Mouse (Mus musculus) ES-Bruce4 (cell line): Measurements from ENCODE around the gene Actn2. TPM values are rescaled to one million over a fixed set of nuclear protein-coding genes. Genes with fewer than 3 reads are reported as not detected.

Experiments
- H3K27ac ChIP-seq: 2 replicates; pipeline ENCODE4 v1.5.1; 2012; ENCODE audit warnings: low read length, inconsistent platforms; ENCODE audit not compliant: insufficient read depth
- H3K27me3 ChIP-seq: 2 replicates; pipeline ENCODE4 v1.6.1; 2012; ENCODE audit warnings: mild to moderate bottlenecking, low read length, inconsistent platforms; ENCODE audit not compliant: control insufficient read depth, poor library complexity, insufficient read depth, severe bottlenecking
- H3K36me3 ChIP-seq: 2 replicates; pipeline ENCODE4 v1.6.1; 2012; ENCODE audit warnings: inconsistent platforms, mild to moderate bottlenecking, low read length, moderate library complexity; ENCODE audit not compliant: control insufficient read depth, poor library complexity, insufficient read depth, severe bottlenecking
- H3K4me1 ChIP-seq: one replicate; pipeline ENCODE4 v1.8.1; 2011; ENCODE audit warnings: low read length; ENCODE audit not compliant: control insufficient read depth, insufficient read depth
- H3K4me3 ChIP-seq: 2 replicates; pipeline ENCODE4 v1.5.1; 2011; ENCODE audit warnings: low read depth, mild to moderate bottlenecking, low read length
- H3K9ac ChIP-seq: 2 replicates; pipeline ENCODE4 v1.6.1; 2012; ENCODE audit warnings: low read depth, mild to moderate bottlenecking, inconsistent platforms; ENCODE audit not compliant: poor library complexity, severe bottlenecking
- H3K9me3 ChIP-seq: replicated peaks from 2 replicates; pipeline ENCODE4 v1.6.1; 2012; ENCODE audit warnings: mild to moderate bottlenecking, low read length, inconsistent platforms; ENCODE audit not compliant: control insufficient read depth, poor library complexity, insufficient read depth, severe bottlenecking
- CTCF ChIP-seq: IDR thresholded peaks from one replicate; pipeline ENCODE4 v1.8.1; 2011; ENCODE audit warnings: low read depth, low read length
- EP300 ChIP-seq: IDR thresholded peaks from 2 replicates; pipeline ENCODE4 v1.6.1; 2011; ENCODE audit warnings: low read depth, low read length; ENCODE audit not compliant: insufficient read depth
- POLR2A ChIP-seq: IDR thresholded peaks from one replicate; pipeline ENCODE4 v1.8.1; 2011; ENCODE audit warnings: low read length; ENCODE audit not compliant: insufficient read depth
- polyA plus RNA-seq: library from polyadenylated mRNA; stranded (reverse); fragments of >200 nt; gene quantifications from 2 replicates; pipeline ENCODE4 v1.2.4, GENCODE M21; 2011; ENCODE audit warnings: low read depth; ENCODE audit not compliant: missing spikeins, insufficient read depth, insufficient read length

Actn2 gene
- polyA plus RNA-seq, 1 experiment = 1.4 TPM

- H3K4me1 ChIP-seq = no peaks in the 10 kb centered on the region
- no peak overlapping the region for H3K4me3 ChIP-seq
- H3K9ac ChIP-seq = no peak overlapping the region
- H3K9me3 ChIP-seq = no peaks in the 10 kb centered on the region
- H3K27me3 ChIP-seq = no peaks in the 10 kb centered on the region
- TF ChIP-seq CTCF (peak; percentile 48), EP300 (no peak)
- H3K36me3 ChIP-seq = no peaks in the 10 kb centered on the region
- no peak overlapping the region for H3K27ac ChIP-seq
Observed at GRCm38 (mm10) chr13:12267097-12267496, 73.5 kb downstream of the Actn2 start.

DNA sequence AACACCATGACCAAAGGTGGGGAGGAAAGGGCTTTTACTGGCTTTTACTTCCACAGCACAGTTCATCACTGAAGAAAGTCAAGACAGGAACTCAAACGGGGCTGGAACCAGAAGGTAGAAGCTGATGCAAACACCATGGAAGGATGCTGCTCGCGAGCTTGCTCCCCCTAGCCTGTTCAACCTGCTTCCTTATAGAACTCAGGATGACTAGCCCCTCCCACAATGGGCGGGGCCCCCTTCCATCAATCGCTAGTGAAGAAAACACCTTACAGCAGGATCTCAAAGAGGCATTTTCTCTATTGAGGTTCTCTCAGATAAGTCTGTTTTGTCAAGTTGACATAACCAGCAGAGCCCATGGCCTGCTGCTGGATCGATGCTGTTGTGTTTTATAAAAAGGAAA, 76.6 kb downstream of the Actn2 start:
- Histone ChIP-seq H3K27ac (no peak overlapping the region), H3K9ac (no peak overlapping the region), H3K27me3 (no peaks in the 10 kb centered on the region), H3K4me3 (no peak overlapping the region), H3K9me3 (peaks cover 14% of the 10 kb centered on the region), H3K36me3 (no peaks in the 10 kb centered on the region), H3K4me1 (no peaks in the 10 kb centered on the region)
- TF ChIP-seq POLR2A = no peak
- TF ChIP-seq CTCF = no peak
- TF ChIP-seq EP300 = no peak

DNA sequence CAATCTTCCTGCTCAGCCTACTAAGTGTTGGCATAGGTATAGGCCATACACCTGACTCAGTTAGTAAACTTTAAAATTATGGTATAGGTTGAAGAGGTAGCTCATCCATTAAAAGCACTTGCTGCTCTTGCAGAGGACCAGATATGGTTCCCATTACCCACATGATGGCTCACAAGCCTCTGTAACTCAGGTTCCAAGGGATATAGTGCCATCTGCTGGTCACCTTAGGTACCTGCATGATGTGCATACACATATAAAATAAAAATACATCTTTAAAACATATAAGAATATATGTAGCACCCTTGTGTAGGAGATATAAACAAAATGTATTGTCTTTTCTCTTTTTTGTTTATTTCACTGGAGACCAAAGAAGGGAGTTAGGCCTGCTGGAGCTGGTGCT, 79.1 kb downstream of the Actn2 start:
- H3K4me1 ChIP-seq = no peaks in the 10 kb centered on the region
- H3K27me3 ChIP-seq = no peaks in the 10 kb centered on the region
- H3K27ac ChIP-seq = no peak overlapping the region
- TF ChIP-seq EP300 = no peak
- TF ChIP-seq CTCF = no peak
- TF ChIP-seq POLR2A = no peak
- H3K9ac ChIP-seq = no peak overlapping the region
- no peaks in the 10 kb centered on the region for H3K36me3 ChIP-seq
- peaks cover 14% of the 10 kb centered on the region for H3K9me3 ChIP-seq
- no peak overlapping the region for H3K4me3 ChIP-seq

DNA sequence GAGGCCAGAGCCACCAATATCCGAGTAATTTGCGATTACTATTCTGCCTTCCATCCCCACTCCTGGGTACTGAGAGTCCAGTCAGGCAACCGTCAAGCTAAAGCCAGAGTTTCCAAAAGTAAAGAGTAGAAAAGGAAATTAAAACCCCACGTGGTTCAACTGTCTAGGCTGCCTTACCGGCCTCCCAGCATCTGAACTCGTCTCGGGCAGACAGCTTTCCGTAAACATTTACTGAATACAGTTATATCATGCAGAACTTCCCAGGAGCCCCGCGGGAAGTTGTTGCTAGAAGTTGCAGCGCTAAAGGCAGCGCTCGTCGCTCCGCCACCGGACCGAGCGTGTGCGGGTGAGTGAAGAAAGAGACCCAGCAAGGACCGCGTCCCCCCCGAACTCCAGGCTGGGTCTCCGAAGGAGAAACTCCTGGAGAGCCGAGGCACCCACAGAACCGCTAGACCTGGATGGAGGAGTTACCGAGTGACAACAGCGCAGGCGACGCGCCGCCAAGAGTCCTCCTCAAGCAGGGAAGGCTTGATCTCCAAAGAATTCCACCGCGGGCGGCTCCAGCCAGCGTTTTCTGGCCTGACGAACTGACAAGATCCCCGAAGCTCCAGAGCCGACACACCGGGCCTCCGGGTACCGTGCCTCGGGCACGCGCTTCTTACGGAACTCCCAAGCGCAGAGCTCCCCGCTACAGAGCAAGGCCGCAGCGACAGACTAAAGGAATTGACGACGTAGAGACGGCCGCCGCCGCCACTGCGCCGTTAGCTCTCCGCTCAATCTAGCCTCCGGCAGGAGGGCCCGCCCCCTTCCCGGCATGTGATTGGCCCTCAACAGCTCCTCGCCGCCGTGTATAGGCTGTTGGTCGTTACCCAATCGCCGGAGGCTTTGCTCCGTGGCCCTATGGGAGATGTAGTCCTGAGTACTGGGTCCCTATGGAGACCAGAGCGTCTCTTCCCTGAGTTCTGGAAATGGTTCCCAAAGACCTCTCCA, 82.9 kb downstream of the Actn2 start, which contains the start of gene Mtr:
Mtr (minus strand) TSS at position 723 of the 990 bp plus-strand sequence.
- Histone ChIP-seq H3K36me3 (peaks cover 6% of the 10 kb centered on the region), H3K4me1 (no peaks in the 10 kb centered on the region), H3K9ac (peak within 1 kb of the TSS; percentile 93), H3K27me3 (no peaks in the 10 kb centered on the region), H3K27ac (no peak within 1 kb of the TSS), H3K9me3 (peaks cover 14% of the 10 kb centered on the region), H3K4me3 (peak within 1 kb of the TSS; percentile 97)
- TF ChIP-seq EP300 (no peak), POLR2A (no peak), CTCF (no peak)

- TF ChIP-seq POLR2A = no peak
- Histone ChIP-seq H3K27ac (no peak overlapping the region), H3K9ac (peak overlapping the region; percentile 93), H3K9me3 (peaks cover 14% of the 10 kb centered on the region), H3K36me3 (peaks cover 6% of the 10 kb centered on the region), H3K4me1 (no peaks in the 10 kb centered on the region), H3K27me3 (no peaks in the 10 kb centered on the region), H3K4me3 (peak overlapping the region; percentile 97)
Observed at GRCm38 (mm10) chr13:12256871-12257390, 83.6 kb downstream of the Actn2 start.

- Histone ChIP-seq H3K9me3 (peaks cover 10% of the 10 kb centered on the region), H3K36me3 (peaks cover 9% of the 10 kb centered on the region), H3K27ac (no peak overlapping the region), H3K4me3 (no peak overlapping the region), H3K4me1 (no peaks in the 10 kb centered on the region), H3K27me3 (no peaks in the 10 kb centered on the region), H3K9ac (no peak overlapping the region)
- no peak for TF ChIP-seq POLR2A
- TF ChIP-seq CTCF = no peak
- TF ChIP-seq EP300 = no peak
Observed at GRCm38 (mm10) chr13:12255911-12256705, 84.5 kb downstream of the Actn2 start.
